Mouse (Mus musculus) limb, embryonic 11.5 days (tissue): Measurements from ENCODE around the gene Ei24. TPM values are rescaled to one million over a fixed set of nuclear protein-coding genes. Genes with fewer than 3 reads are reported as not detected.
A peak's percentile ranks its signal among the peaks of the same experiment; 100 is the strongest.

Experiments used
- ATAC-seq: fragments of 200-750 bp; cut with Nextera tagmentation; 2 replicates; pipeline ENCODE4 v1.8.0; 2017; ENCODE audit warnings: low read depth; ENCODE audit not compliant: insufficient number of reproducible peaks, low FRiP score, low TSS enrichment
- DNase-seq: peaks from one replicate; pipeline ENCODE4 v3.0.0-alpha.2; 2015; ENCODE audit warnings: low spot score
- H3K27ac ChIP-seq: fragments of 300-500 bp; sonication (generic); replicated peaks from 2 replicates; pipeline ENCODE4 v1.5.1; 2014; ENCODE audit warnings: low read depth, mild to moderate bottlenecking, low read length
- H3K27me3 ChIP-seq: fragments of 300-500 bp; sonication (generic); 2 replicates; pipeline ENCODE4 v1.6.1; 2014; ENCODE audit warnings: mild to moderate bottlenecking, low read length, mixed read lengths; ENCODE audit not compliant: control insufficient read depth, insufficient read depth
- H3K36me3 ChIP-seq: fragments of 300-500 bp; sonication (generic); 2 replicates; pipeline ENCODE4 v1.6.1; 2014; ENCODE audit warnings: mild to moderate bottlenecking, low read length, moderate library complexity, mixed read lengths; ENCODE audit not compliant: control insufficient read depth, insufficient read depth
- H3K4me1 ChIP-seq: fragments of 300-500 bp; sonication (generic); 2 replicates; pipeline ENCODE4 v1.6.1; 2014; ENCODE audit warnings: low read length, mixed read lengths; ENCODE audit not compliant: control insufficient read depth, insufficient read depth
- H3K4me2 ChIP-seq: fragments of 300-500 bp; sonication (generic); 2 replicates; pipeline ENCODE4 v1.6.1; 2014; ENCODE audit warnings: low read depth, mild to moderate bottlenecking, moderate library complexity; ENCODE audit not compliant: severe bottlenecking
- H3K4me3 ChIP-seq: fragments of 300-500 bp; sonication (generic); 2 replicates; pipeline ENCODE4 v1.5.1; 2014; ENCODE audit warnings: low read depth, low read length
- H3K9ac ChIP-seq: fragments of 300-500 bp; sonication (generic); 2 replicates; pipeline ENCODE4 v1.6.1; 2014; ENCODE audit warnings: mild to moderate bottlenecking, low read length
- H3K9me3 ChIP-seq: fragments of 300-500 bp; sonication (generic); 2 replicates; pipeline ENCODE4 v1.6.1; 2016; ENCODE audit warnings: low read length; ENCODE audit not compliant: control insufficient read depth
- WGBS: fragments of 180-500 bp; shearing (Covaris S2); extraction: QIAGEN DNeasy Blood & Tissue Kit; methylation state at CpG from one replicate; pipeline ENCODE4 v1.1.7; 2014; 5-methylcytosine and 5-hydroxymethylcytosine counted together
- polyA plus RNA-seq: library from polyadenylated mRNA; unstranded; fragments of >200 nt; fragmentation: Nextera tagmentation; extraction: Ambion mirVana; gene quantifications from 2 replicates; pipeline ENCODE4 v1.2.1, GENCODE M21; 2014

Ei24 gene
- polyA plus RNA-seq = 55.5 and 73.6 TPM in 2 replicates

DNA sequence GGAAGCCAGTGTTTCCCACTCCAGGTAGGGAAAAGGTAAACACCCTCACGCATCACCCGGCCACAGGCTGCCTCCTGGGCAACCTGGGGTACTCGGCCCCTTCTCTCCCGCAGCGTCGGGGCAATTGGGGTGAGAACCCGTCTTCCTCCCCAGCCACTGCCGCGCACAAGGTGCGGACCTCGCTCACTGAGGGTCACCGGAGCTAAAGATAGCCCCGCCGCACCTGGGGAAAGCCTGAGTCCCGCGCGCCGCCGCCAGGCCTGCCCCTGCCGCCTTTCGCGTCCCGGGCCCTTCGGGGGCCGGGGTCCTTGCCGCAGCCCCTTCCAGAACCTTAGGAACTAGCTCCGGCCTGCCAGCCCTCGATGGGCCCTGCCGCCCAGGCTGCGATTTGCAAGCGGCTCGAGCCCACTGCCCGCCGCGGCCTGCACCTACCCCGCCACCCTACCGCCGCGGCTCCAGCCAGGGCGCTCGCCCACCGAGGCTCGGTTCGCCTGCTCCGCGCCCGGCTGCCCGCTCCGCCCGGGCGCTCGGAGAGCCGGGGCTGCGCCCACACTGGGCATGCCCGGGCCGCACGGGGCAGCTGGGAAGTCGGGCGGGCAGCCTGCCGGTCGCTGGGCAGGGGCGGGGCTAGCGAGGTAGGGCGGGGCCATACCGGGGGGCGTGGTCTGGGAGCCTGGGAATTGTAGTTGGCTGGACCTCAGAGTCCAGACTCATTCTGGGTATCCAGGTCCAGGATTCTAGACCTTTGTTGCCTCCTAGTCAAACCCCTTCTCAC, at the start of gene Ei24:
Ei24 (minus strand) TSS at position 613 of the 775 bp plus-strand sequence.
- H3K4me3 ChIP-seq = peak within 1 kb of the TSS; percentile 89
- no peaks in the 10 kb centered on the region for H3K36me3 ChIP-seq
- DNase-seq = peak; percentile 94
- ATAC-seq = peak; percentile 95
- H3K27ac ChIP-seq = peak within 1 kb of the TSS; percentile 30; the same call in 1 of the 2 replicates
- H3K4me2 ChIP-seq = peak within 1 kb of the TSS; percentile 78
- H3K9me3 ChIP-seq = no peaks in the 10 kb centered on the region; the same call in 1 of the 2 replicates
- under 1% methylated on average over 61 of the region's 66 CpGs for WGBS
- peak within 1 kb of the TSS; percentile 93 for H3K9ac ChIP-seq
- no peaks in the 10 kb centered on the region for H3K27me3 ChIP-seq
- H3K4me1 ChIP-seq = no peaks in the 10 kb centered on the region

DNA sequence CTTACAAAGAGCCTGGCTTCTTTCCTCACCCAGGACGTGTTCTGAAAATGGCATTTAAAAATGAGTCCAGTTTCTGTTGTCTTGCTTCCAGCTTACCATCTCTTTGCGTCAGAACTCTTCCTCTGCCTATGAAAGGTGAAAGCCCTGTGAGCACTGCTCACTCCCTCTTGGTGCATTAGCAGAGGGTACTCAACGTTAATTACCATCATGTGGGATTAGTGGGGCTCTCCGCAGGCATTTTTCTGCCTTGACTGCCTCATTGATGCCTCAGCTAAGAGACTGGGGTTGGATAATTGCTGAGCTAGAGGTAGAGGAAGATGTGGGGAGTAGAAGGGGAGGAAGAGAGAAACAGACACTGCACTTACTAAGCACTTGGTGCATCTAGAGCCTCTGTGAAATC, 49.2 kb upstream of the Ei24 start:
- WGBS = 48% methylated on average over 4 of the region's 4 CpGs
- Histone ChIP-seq H3K36me3 (no peaks in the 10 kb centered on the region), H3K4me2 (no peak overlapping the region), H3K27ac (no peak overlapping the region), H3K9ac (no peak overlapping the region), H3K4me1 (no peaks in the 10 kb centered on the region), H3K4me3 (no peak overlapping the region), H3K27me3 (no peaks in the 10 kb centered on the region), H3K9me3 (no peaks in the 10 kb centered on the region)
- ATAC-seq (no peak), DNase-seq (no peak)

DNA sequence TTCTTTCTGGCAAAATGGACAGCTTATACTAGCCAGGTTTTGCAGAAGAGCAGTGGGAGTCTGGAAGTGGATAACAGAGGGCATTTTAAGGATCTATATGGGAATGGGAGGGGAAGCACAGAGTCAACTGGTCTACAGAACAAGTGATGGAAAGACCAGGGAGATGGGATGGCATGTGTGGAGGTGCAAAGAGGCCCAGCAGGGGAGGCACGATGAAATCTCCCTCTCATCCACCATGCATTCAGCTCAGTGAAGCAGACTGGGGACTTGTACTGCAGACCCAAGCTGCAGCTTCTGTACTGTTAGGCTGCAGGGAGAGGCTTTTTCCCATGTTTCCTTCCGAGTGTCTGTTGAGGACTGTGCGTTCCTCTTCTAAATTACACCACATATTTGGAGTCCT, 36.7 kb upstream of the Ei24 start:
- H3K4me2 ChIP-seq = peak overlapping the region; percentile 83; the same call in 1 of the 2 replicates
- H3K9me3 ChIP-seq = no peaks in the 10 kb centered on the region
- DNase-seq (no peak), ATAC-seq (no peak)
- H3K27me3 ChIP-seq = peaks cover 5% of the 10 kb centered on the region
- H3K9ac ChIP-seq = no peak overlapping the region
- H3K27ac ChIP-seq = no peak overlapping the region
- peaks cover 4% of the 10 kb centered on the region; the same call in 1 of the 2 replicates for H3K4me1 ChIP-seq
- no peaks in the 10 kb centered on the region for H3K36me3 ChIP-seq
- no peak overlapping the region for H3K4me3 ChIP-seq
- WGBS = 53% methylated on average over 3 of the region's 3 CpGs

DNA sequence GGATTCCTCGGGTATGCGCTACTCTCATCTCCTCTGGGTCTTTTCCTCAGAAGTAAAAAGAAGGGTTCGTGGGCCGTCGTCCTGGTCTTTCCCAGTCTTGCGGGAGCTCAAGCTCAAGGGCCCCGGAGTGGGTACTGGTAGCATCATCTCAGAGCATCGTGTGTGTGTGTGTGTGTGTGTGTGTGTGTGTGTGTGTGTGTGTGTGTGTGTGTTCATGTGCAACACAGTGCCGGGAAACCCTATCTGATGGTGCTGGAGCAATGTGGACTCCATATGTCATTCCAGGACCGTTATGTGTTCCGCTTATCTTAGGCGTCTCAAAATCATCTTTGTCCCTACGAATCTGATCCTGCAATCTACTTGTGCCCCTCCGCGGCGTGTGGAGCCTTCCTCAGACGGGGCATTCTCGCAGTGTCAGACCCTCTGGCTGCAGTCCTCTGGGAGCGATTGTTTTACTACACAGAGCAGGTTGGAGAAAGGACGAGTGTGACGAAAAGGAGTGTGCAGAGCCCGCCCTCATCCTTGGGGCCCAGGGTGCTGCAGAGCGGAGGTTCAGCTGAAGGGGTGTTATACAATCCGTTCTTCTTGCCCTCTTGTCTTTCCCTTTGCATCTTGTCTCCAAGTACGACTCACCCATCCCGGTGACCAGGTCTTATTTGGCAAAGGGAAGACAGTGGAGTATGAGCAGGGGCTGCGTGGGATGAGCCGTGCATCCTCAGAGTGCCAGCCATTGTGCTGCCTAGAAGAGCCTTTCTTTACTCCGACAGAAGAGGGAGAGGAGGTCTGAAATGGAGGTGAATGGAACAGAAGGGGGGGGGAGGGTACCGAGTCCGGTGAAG, 36.1 kb upstream of the Ei24 start:
- 6% methylated on average over 31 of the region's 31 CpGs for WGBS
- peak; percentile 49 for ATAC-seq
- H3K27me3 ChIP-seq = peaks cover 5% of the 10 kb centered on the region
- H3K4me2 ChIP-seq = peak overlapping the region; percentile 83
- H3K9me3 ChIP-seq = no peaks in the 10 kb centered on the region
- peaks cover 4% of the 10 kb centered on the region; the same call in 1 of the 2 replicates for H3K4me1 ChIP-seq
- no peaks in the 10 kb centered on the region for H3K36me3 ChIP-seq
- H3K9ac ChIP-seq = peak overlapping the region; percentile 37
- peak overlapping the region; percentile 38 for H3K4me3 ChIP-seq
- peak; percentile 51 for DNase-seq
- H3K27ac ChIP-seq = no peak overlapping the region

DNA sequence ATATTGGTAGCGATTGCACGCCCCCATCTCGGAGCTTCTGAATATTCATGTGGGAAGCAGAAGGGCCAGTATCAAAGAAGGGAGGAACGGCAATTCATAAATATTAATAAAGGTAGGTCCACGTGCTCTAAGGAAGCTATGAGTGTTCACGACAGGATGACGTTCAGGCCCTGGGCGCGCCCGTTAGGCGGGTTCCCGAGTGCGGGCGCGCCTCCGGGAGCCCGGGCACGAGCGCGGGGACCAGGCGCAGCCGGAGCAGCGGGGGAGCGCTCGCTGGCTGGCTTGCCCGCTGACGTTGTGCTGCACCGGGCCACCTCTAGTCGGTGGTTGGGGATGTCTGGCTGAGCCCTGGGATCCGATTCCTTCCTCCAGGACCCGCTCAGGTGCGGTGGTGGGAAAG, 35.3 kb upstream of the Ei24 start:
- DNase-seq (peak; percentile 78), ATAC-seq (peak; percentile 84)
- H3K9me3 ChIP-seq = no peaks in the 10 kb centered on the region
- H3K36me3 ChIP-seq = no peaks in the 10 kb centered on the region
- peak overlapping the region; percentile 83 for H3K4me2 ChIP-seq
- peak overlapping the region; percentile 37; the same call in 1 of the 2 replicates for H3K9ac ChIP-seq
- under 1% methylated on average over 32 of the region's 32 CpGs for WGBS
- peak overlapping the region; percentile 38 for H3K4me3 ChIP-seq
- peaks cover 4% of the 10 kb centered on the region; the same call in 1 of the 2 replicates for H3K4me1 ChIP-seq
- no peak overlapping the region for H3K27ac ChIP-seq
- H3K27me3 ChIP-seq = peaks cover 5% of the 10 kb centered on the region

DNA sequence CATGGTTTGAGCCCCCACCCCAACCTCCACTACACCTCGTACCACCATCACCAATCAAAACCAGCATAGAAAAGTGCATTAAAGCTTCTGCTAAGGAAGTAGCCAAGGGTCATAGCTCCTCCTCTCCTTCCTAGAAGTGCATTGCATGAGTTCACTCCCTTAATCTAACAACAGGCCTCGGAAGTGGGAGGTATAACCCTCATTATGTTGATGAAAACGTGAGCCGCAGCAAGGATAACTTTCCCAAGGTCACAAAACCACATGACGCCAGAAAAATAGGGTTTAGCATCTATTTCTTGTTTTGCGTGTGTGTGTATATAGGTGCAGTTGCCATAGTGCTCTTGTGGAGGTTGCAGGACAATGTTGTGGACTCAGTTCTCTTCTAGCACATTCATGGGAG, 34.2 kb upstream of the Ei24 start:
- WGBS = 73% methylated on average over 6 of the region's 6 CpGs
- H3K4me2 ChIP-seq = no peak overlapping the region
- H3K36me3 ChIP-seq = no peaks in the 10 kb centered on the region
- peaks cover 5% of the 10 kb centered on the region for H3K27me3 ChIP-seq
- H3K27ac ChIP-seq = no peak overlapping the region
- no peak for ATAC-seq
- H3K4me3 ChIP-seq = no peak overlapping the region
- H3K4me1 ChIP-seq = peaks cover 4% of the 10 kb centered on the region; the same call in 1 of the 2 replicates
- no peak overlapping the region for H3K9ac ChIP-seq
- no peaks in the 10 kb centered on the region for H3K9me3 ChIP-seq
- no peak for DNase-seq

DNA sequence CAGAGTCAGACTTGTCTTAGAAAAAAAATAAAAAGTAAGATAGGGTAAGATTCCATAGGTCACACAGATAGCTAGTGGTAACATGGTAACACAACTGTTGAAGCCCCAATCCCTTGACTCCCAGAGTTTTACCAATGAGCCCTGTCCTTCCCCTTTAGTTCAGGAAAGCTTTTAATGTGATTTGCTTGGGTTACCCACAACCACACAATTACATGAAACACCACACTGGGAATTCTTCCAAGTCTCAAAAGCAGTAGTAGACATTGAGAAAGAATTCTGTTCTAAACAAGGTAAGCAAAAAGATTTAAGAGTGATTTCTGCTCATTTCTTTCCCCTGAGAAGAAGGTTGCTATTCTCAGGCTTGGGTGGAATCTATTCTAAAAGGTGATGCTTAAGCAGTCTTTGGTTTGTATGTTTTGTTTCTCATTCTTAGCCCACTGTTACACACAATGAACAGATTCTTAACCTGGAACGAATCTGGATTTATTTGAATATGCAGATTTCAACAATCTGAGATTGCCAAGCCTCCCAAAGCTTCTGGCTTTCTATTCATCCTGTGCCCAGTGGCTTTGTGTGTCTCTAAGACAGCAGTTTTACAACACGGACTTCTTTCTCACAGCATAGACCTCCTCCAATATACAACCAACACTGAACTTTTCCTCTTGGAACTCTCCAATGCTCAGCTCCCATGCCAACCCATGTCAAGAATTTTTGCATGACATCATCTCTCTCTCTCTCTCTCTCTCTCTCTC, 29.6 kb upstream of the Ei24 start:
- H3K9me3 ChIP-seq = no peaks in the 10 kb centered on the region
- no peak overlapping the region for H3K4me3 ChIP-seq
- H3K36me3 ChIP-seq = no peaks in the 10 kb centered on the region
- no peaks in the 10 kb centered on the region for H3K27me3 ChIP-seq
- H3K4me2 ChIP-seq = no peak overlapping the region
- WGBS = 55% methylated on average over 2 of the region's 2 CpGs
- H3K27ac ChIP-seq = no peak overlapping the region
- DNase-seq (no peak), ATAC-seq (no peak)
- H3K9ac ChIP-seq = no peak overlapping the region
- no peaks in the 10 kb centered on the region for H3K4me1 ChIP-seq

DNA sequence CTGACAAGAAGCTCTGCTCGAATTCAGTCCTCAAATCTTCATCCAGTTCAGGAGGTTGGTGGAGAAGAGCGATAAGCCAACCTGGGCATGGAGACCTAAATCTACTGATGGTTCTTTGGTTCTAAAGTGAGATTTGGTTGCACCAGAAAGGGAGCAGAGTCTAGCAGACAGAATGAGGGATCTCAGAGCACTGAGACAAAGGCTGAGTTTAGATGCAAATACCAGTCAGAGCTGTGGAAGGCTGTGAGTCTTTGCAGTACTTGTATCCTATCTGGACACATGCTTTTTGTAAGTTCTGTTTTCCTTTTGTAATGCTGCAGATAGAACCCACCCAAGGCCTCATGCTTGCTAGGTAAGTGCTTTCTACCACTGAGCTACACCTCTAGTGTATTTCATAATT, 24.8 kb upstream of the Ei24 start:
- DNase-seq (no peak), ATAC-seq (no peak)
- Histone ChIP-seq H3K27ac (peak overlapping the region; percentile 22; the same call in 1 of the 2 replicates), H3K9me3 (no peaks in the 10 kb centered on the region), H3K4me1 (peaks cover 5% of the 10 kb centered on the region; the same call in 1 of the 2 replicates), H3K27me3 (no peaks in the 10 kb centered on the region), H3K4me3 (peak overlapping the region; percentile 3; the same call in 1 of the 2 replicates), H3K36me3 (no peaks in the 10 kb centered on the region), H3K4me2 (peak overlapping the region; percentile 33), H3K9ac (peak overlapping the region; percentile 34; the same call in 1 of the 2 replicates)
- 39% methylated on average over 2 of the region's 2 CpGs for WGBS
